In the genomic region with DNA sequence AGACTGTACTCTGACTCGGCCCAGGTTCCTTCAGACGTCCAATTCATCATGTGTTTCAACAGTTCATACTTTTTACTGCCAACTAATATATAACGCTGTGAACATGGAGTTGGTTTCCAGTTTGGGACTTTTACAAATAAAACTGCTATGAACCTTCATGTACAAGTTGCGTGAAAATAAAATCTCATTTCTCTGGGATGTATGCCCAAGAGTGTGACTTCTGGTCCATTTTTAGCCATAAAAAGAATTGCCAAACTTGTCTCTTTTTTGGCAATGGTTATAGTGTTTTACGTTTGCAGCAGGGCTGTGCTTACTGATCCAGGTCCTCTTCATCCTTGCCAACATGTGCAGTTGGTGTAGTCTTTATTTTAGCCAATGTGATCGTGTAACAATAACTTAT, we compare ENCODE assay signal across 19 mouse cellular contexts.
"Had no signal": no experiment of that assay in that cellular context is flagged by ENCODE, and none has a peak within 500 bp of the region (broad histone marks: within the 10 kb centered on the region; RNA-seq: fewer than 3 reads in every experiment).

No protein-coding gene starts in this region.

- H3K27me3 ChIP-seq: midbrain, embryonic 12.5 days; neural tube, embryonic 13.5 days; neural tube, embryonic 15.5 days had no signal

- H3K36me3 ChIP-seq: midbrain, embryonic 10.5 days; midbrain, embryonic 12.5 days; neural tube, embryonic 13.5 days; neural tube, embryonic 15.5 days had no signal

- H3K27ac ChIP-seq: midbrain, embryonic 10.5 days; midbrain, embryonic 12.5 days; neural tube, embryonic 13.5 days; neural tube, embryonic 15.5 days had no signal

- ATAC-seq: midbrain, embryonic 16.5 days had no signal

- H3K4me3 ChIP-seq: midbrain, embryonic 10.5 days; midbrain, embryonic 12.5 days; myocyte; neural tube, embryonic 13.5 days; neural tube, embryonic 15.5 days had no signal

- H3K9ac ChIP-seq: lung, embryonic 14.5 days; midbrain, embryonic 12.5 days; neural tube, embryonic 13.5 days; neural tube, embryonic 15.5 days had no signal

- DNase-seq: lung, adult 18-20 months; lung, embryonic 14.5 days; lung, postnatal 10 days; lung, postnatal 4 days; midbrain, embryonic 14.5 days; retina, postnatal 1 day; right cerebral cortex, adult 18-20 months; right cerebral cortex, postnatal 25 days; right cerebral cortex, postnatal 4 days; spleen, adult 18-20 months; thymus, adult 18-20 months; thymus, postnatal 14 days; thymus, postnatal 36 days had no signal
